Mouse (Mus musculus) kidney, postnatal 10 days (tissue): ENCODE results near the gene Mdk.

Source experiments
- DNase-seq: peaks from one replicate; pipeline ENCODE4 v3.0.0; 2021; ENCODE audit warnings: mixed read lengths

Mdk gene

DNA sequence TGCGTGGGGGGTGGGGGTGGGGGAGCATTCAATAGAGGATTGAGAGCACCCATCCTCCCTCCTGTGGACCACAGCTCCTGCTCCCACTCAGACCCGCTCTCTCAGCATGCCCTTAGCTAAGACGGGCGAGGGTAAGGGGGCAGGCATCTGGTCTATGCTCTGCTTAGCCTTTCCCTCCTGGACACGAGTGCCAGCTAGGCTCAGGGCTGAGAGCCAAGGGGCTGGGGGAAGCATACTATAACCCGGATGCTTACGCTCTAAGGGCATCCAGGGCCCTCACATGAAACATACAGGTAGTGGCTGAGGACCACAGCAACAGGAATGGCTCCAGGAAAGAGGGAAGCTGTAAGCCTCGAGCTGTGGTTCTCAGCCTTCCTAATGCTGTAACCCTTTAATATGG lies 26.0 kb upstream of the Mdk start:
- no peak for DNase-seq

DNA sequence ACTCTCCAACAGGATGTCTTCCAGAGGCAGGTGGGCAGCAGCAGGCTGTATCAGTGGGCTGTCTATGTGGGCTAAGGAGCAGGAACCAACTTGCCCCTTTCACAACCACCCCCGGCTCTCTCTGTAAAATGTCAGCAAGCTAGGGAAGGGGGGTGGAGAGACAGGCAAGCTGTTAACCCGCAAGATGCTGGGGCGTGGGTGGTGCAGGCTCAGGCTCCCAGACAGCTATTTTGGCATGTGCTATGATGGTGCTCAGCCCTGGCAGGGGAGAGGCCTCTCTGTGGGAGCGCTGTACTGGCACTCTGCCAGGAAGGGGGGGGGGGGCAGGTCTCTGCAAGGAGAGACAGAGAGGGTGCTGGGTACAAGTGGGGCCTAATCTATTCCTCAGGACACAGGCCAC lies 25.0 kb upstream of the Mdk start:
- DNase-seq = peak; percentile 60

DNA sequence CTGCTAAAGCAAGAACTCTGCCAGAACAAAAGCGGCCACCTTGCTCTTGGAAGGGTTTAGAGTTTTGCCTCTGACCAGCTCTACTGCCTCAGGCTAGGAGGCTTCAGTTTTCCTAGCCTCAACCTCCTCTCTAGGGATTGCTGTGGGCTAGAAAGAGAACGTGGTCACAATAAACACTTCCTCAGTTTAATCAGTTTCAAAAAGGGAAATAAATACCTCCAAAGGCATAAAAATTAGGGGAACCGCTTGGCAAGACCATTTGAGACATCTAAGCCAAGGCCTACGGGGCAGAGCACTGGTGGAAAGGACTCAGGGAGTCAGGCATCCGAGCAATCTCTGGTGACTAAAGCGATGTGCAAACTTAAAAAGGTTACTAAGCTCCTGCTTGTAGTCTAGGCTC lies 23.8 kb upstream of the Mdk start:
- no peak for DNase-seq

DNA sequence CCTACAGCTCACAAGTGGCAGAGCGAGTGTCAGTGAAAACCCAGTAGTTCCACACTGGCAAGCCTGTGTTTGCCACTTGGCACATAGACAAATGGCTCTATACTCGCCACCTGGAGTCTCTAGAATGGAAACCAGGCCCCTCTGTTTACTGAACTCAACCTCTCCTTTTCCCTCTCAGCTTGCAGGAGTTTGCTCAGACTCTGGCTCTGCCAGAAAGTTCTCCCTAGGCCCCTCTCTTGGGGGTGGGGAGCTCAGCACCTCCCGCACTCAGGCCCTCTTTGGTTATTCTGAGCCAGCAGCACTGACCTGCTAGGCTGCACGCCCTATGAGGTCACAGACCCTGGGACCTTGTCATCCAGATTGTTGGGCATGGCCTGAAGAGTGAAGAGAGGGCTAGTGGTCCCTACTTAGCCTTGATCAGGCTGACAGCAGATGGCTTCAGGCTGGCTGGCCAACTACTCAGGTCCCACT lies 23.1 kb upstream of the Mdk start:
- DNase-seq = no peak

DNA sequence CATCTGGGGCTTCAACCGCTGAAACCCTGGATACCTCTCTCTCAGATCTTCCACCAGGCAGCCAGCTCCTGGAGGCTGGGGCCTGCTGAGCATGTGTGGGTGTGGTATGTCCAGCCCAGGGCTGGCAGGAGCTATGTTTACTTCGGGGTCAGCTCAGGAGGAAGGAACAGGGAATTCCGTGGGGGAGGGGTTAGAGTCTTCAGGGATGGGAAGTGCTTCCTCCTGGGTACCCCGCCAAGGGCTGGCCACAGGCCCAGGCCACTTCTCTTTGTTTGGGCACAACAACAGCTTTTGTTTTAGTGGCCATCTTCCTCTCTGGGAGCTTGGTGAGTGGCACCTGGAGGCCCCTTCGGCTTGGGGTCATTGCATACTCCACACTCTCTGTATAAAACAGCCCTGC lies 21.7 kb upstream of the Mdk start:
- DNase-seq = peak; percentile 88

DNA sequence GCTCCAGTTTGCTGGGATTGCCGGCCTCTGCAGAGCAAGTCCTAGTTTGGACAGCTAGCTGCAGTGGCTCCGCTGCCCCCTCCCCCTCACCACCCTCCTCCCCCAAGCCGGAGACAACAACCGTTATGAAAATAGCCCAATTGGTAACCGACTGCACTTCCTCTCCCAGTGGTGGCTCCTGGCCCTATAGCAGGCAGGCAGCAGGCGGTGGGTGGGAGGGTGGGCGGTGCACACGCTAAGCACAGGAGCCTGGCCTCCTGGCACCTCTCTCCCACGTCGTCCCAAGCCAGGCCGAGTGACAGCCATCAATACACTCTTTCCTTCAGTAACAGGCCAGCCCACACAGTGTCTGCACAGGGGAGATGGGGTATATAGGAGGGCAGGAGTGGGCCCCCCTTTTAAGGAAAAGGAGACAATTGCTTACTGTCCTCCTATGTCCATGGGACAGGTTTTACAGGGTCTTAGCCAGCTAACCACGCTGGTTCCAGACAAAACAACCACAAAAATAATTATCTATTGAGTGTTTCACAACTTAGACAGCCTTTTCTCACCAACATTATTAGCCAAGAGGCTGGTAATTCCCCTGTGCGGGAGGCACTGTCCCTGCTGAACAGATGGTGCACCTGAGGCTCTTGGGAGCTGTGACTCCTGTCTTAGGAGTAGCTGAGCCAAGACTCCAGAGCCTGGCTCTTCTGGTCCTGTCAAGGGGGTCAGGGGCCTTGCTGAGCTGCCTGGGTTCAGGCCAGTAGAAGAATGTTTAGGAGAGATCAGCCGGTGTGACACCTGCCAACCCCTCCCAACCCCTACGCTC lies 18.4 kb upstream of the Mdk start:
- DNase-seq = peak; percentile 78

DNA sequence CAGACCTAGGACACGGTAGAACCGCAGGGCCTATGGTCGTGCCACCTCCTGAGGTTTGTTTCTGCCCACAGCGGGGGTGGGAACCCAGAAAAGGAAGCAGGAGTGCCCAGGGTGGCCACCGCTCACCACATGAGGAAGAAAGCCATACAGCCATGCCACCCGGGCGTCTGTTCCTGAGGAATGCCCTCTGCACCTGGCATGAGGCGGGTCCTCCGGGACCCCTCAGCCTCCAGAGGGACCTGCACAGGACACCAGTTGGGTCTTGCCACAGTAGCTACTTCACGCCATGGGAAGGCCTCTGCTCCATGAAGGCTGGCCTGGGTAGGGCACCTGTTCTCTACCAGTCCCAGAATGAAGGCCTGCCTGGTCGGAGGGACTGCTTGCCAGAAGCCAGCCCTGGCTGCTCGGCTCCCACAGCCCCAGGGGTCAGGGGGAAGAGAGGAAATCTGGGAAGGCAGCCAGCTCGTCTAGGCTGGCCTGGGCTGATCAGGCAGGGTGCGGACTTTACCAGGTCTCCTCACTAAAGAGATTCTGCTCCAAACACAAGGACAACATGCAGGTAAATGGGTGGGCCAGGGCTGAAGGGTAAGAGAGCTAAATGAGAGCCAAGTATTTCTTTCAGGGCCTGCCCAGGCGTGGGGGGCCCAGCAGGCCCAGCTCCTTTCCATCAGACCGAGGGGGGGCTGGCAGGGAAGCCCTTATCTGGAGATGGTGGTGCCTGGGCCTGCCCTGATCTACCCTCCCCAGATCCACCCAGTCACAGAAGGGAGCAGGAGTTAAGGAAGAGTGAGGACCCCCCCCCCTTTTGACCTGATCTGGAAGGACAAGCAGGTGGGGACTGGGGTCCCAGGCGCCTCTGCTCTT lies 17.5 kb upstream of the Mdk start:
- peak; percentile 87 for DNase-seq

DNA sequence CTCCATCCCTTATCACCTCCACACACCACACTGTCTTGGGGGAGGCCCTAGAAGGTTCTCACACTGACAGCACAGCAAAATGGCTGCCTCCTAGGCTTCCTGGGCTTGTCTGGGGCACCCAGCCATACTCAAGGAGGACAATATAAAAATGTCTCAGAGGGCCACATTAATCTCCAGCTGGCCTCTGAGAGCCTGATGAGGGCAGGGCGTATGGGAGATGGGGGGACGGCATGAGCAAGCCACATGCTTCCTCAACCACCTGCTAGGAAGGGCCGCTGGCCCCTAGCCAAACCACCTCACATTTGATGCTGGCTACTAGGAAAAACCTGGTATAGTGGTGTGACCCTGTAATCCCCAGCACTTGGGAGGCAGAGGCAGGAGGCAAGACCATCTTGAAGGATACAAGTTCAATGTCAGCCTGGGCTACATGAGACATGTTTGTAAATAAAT lies 16.7 kb upstream of the Mdk start:
- peak; percentile 59 for DNase-seq

- DNase-seq = no peak
Measured at GRCm38 (mm10) chr2:91948151-91948509, 16.0 kb upstream of the Mdk start.

- DNase-seq = no peak
Measured at GRCm38 (mm10) chr2:91947397-91948150, 15.5 kb upstream of the Mdk start.

GRCm38 (mm10) chr2:91946836-91947235 lies 14.7 kb upstream of the Mdk start:
- DNase-seq = peak; percentile 62

DNA sequence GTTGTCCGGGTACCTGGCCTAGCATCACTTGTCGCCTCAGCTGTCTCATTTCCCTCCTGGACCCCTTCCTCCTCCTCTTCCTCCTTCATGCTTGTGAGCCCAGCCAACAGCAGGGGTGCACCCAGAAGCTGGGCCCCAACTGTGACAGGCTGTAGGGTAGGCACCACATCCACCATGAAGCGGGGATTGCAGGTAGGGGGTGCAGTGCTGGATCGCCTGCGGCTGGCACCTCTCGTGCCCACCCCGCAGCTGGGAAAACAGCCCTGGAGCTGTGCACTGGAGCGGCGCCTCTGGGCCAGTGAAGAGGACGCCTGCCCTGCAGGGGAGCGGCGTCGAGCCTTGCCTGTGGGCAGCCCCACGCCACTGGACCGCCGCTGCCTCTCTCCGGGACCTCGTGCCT lies 13.4 kb upstream of the Mdk start, which contains the start of gene Gm9821:
Gene Gm9821 (plus strand): TSS at position 221 of the 400 bp plus-strand sequence.
- no peak for DNase-seq

GRCm38 (mm10) chr2:91944170-91944950 lies 12.3 kb upstream of the Mdk start:
- DNase-seq = peak; percentile 88

- no peak for DNase-seq
Measured at GRCm38 (mm10) chr2:91942356-91942755, 10.3 kb upstream of the Mdk start.

- no peak for DNase-seq
Measured at GRCm38 (mm10) chr2:91939303-91939935, 7.3 kb upstream of the Mdk start.

GRCm38 (mm10) chr2:91936154-91936553 lies 4.1 kb upstream of the Mdk start:
- no peak for DNase-seq

GRCm38 (mm10) chr2:91934826-91935525 lies 2.9 kb upstream of the Mdk start:
- no peak for DNase-seq

DNA sequence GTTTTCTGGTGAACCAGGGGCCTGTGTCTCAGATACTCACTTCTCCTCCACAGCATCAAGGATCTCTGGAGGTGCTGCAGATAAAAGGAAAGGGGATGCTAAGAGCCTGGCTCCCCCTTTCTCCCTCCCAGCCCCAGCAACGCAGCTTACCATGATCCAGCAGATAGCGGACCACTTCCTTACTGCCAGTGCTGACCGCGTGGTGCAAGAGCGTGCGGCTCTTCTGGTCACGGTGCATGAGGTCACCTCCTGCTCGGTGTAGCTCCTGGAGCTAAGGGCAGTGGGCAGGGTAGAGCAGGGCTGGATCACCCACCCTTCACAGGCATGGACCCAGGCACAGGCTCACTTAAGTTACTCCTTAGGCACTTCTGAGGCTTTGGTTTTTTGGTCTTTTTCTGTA lies 1.9 kb upstream of the Mdk start:
- no peak for DNase-seq

- no peak for DNase-seq
Measured at GRCm38 (mm10) chr2:91933471-91933870, 1.4 kb upstream of the Mdk start.

DNA sequence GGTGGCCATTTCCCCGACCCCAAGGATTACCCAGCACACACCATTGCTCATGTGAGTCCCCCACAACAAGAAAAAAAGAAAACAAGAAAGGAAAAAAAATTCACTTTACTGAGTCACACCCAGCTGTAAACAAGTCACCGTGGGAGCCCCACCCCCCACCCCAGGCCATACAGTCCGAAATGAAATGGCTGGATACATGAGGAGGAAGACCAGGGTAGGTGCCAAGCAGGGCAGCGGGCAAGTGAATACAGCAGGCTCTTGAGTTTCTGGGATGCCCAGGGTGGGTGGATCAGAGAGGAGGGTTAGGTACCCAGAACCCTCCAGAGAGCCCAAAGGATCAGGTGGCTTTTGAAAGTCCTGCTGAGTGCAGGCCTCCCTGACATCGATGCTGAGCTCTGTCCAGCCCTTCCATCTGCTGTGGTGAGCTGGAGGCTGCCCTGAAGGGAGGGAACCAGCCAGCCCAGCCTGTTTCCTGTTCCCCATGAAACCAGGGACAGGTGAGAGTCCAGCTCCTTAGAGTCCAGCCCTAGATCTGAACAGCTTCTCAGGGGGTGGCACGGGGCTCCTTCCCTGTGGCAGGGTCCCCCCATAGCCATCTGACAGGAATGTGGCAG lies 747 bp upstream of the Mdk start:
- DNase-seq = no peak
